Mouse (Mus musculus) ES-Bruce4 (cell line): ENCODE results near the gene Unc13b.
"Not testable (repeated sequence)": the region's sequence is repeated elsewhere in the genome, so short reads cannot be mapped to it uniquely, and the experiment has no call there.

Experiments used
- CTCF ChIP-seq: IDR thresholded peaks from one replicate; pipeline ENCODE4 v1.8.1; 2011; ENCODE audit warnings: low read depth, low read length
- EP300 ChIP-seq: IDR thresholded peaks from 2 replicates; pipeline ENCODE4 v1.6.1; 2011; ENCODE audit warnings: low read depth, low read length; ENCODE audit not compliant: insufficient read depth

GRCm38 (mm10) chr4:43152413-43152812 lies 93.7 kb downstream of the Unc13b start:
- not testable (repeated sequence) for TF ChIP-seq EP300, CTCF
